ENCODE assay signal across 31 mouse cellular contexts in the genomic region with DNA sequence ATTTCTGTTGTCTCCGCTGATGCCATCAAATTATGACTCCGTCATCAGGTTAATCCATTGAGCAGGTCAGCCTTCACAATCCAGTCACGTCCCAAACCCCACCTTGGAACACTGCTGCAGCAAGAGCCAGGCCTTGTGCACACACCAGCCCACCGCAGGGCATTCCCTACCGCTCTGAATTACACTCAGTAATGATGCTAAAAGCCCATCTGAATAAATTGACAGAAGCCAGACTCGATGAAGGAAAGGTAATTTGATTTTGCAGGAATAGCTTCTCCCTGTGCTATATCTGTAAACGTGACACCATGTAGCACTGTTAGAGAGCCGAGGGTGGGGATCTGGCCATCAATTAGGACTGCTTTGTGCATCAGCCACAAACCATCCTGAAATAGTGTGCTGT.
"Had no signal": no experiment of that assay in that cellular context is flagged by ENCODE, and none has a peak within 500 bp of the region (broad histone marks: within the 10 kb centered on the region; RNA-seq: fewer than 3 reads in every experiment).

No protein-coding gene starts in this region.

- DNase-seq: left cerebral cortex, postnatal 4 days; liver; liver, embryonic 13.5 days; liver, postnatal 0 days; lung, adult 18-20 months; lung, adult 2 months; lung, embryonic 14.5 days; lung, postnatal 10 days; lung, postnatal 14 days; lung, postnatal 36 days; lung, postnatal 4 days; midbrain, embryonic 14.5 days had no signal

- ATAC-seq: liver, embryonic 12.5 days; liver, postnatal 0 days; lung, postnatal 0 days; midbrain, embryonic 13.5 days; midbrain, embryonic 15.5 days; midbrain, embryonic 16.5 days had no signal

- H3K4me2 ChIP-seq: limb, embryonic 12.5 days; limb, embryonic 13.5 days; limb, embryonic 15.5 days; liver, embryonic 11.5 days; liver, embryonic 12.5 days; liver, embryonic 13.5 days; liver, embryonic 15.5 days; lung, embryonic 14.5 days; lung, embryonic 15.5 days; midbrain, embryonic 11.5 days; midbrain, embryonic 12.5 days; midbrain, embryonic 13.5 days; midbrain, embryonic 15.5 days had no signal

- H3K4me1 ChIP-seq: limb, embryonic 10.5 days; limb, embryonic 12.5 days; liver, embryonic 12.5 days; liver, embryonic 13.5 days; liver, embryonic 15.5 days; megakaryocyte, embryonic 14.5 days; midbrain, embryonic 12.5 days; midbrain, embryonic 13.5 days; midbrain, embryonic 15.5 days had no signal

- H3K4me3 ChIP-seq: limb, embryonic 10.5 days; limb, embryonic 12.5 days; limb, embryonic 13.5 days; limb, embryonic 15.5 days; liver, embryonic 12.5 days; liver, embryonic 13.5 days; liver, embryonic 15.5 days; lung, embryonic 15.5 days; megakaryocyte, embryonic 14.5 days; midbrain, embryonic 10.5 days; midbrain, embryonic 12.5 days; midbrain, embryonic 13.5 days; midbrain, embryonic 15.5 days; myocyte had no signal

- H3K9me3 ChIP-seq: limb, embryonic 10.5 days; limb, embryonic 12.5 days; limb, embryonic 13.5 days; limb, embryonic 15.5 days; liver, embryonic 12.5 days; liver, embryonic 13.5 days; liver, embryonic 15.5 days; lung, embryonic 15.5 days; megakaryocyte, embryonic 14.5 days; midbrain, embryonic 10.5 days; midbrain, embryonic 12.5 days; midbrain, embryonic 13.5 days; midbrain, embryonic 15.5 days had no signal

- H3K27ac ChIP-seq: limb, embryonic 10.5 days; limb, embryonic 12.5 days; limb, embryonic 13.5 days; limb, embryonic 15.5 days; liver, embryonic 12.5 days; liver, embryonic 13.5 days; liver, embryonic 14.5 days; liver, embryonic 15.5 days; lung, embryonic 15.5 days; macrophage; midbrain, embryonic 10.5 days; midbrain, embryonic 12.5 days; midbrain, embryonic 13.5 days; midbrain, embryonic 15.5 days had no signal

- H3K9ac ChIP-seq: limb, embryonic 12.5 days; limb, embryonic 13.5 days; limb, embryonic 15.5 days; liver, embryonic 12.5 days; liver, embryonic 13.5 days; liver, embryonic 14.5 days; liver, embryonic 15.5 days; liver, postnatal 0 days; lung, embryonic 14.5 days; lung, embryonic 15.5 days; midbrain, embryonic 12.5 days; midbrain, embryonic 13.5 days; midbrain, embryonic 15.5 days had no signal

- H3K27me3 ChIP-seq: limb, embryonic 12.5 days; limb, embryonic 13.5 days; limb, embryonic 15.5 days; liver, embryonic 12.5 days; liver, embryonic 13.5 days; liver, embryonic 15.5 days; lung, embryonic 15.5 days; midbrain, embryonic 12.5 days; midbrain, embryonic 13.5 days; midbrain, embryonic 15.5 days had no signal
